Mouse (Mus musculus): ENCODE measurements around the gene Tlr5.

The Tlr5 gene

DNA sequence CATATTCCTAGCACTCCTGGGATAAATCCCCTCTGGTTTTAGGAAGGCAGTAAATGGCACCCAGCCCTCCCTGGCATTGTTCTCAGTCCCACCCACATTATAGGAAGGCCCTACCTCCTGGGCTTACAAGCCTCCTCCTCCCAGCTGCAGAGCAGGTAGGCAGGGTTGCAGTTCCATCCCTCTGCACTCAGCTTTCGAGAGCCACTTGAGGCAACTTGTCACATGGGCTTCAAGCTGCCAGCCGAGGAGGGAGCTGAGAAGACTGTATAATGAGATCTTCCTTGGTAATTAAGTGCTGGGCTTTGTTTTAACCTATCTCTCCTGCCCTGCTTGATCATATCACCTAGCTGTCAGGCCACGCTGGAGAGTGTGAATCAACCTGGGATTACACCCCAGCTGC lies 1.4 kb upstream of the Tlr5 start:
- DNase-seq (ENCODE audit: low read depth, low spot score): no peak

DNA sequence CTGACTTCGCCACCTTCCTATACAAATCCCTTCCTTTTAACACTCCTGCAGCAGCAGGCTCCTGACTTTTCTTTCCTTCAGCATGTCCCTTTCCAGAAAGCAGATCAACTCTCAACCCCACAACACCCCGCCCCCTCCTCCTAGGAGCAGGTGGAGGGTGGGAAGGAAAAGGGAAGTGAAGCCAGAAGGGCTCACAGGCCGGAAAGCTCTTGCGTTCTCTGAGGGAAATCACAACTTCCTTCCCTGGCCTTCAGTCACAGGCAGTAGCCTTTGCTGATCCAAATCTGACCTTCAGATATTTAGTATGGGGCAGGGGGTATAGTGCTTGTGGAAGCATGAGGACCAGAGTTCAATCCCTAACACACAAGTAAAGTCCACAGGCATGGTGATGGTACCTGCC lies 921 bp upstream of the Tlr5 start:
- DNase-seq (ENCODE audit: low read depth, low spot score): no peak

DNA sequence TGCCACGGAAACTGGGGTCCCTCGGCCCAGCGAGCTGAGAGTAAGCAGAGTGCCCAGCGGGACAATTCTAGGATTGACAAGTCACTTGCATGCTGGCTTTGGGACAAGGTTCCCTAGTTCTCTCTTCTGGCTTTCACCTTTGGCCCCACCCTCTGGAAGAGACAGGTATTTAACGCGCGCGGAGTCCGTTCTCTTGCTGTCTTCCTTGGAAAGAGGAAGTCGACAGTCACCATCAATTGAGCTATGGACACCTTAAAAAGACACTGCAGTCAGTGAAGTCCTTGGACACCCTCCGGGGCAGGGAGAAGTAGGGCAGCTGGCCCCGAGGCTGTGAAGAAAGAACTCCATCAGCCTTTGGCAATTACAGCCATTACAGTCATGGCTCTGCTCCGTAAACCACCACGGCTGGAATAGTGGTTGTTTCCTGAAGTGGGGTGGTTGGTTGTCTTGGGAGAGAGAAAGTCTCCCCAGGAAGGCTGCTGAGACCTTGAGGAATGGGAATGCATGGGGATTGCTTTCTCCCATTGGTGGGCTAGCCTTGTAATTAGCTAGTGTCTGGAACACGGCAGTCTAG lies 546 bp downstream of the Tlr5 start:
- no peak for DNase-seq (ENCODE audit: low read depth, low spot score)

- no peak for DNase-seq (ENCODE audit: low read depth, low spot score)
Measured at GRCm38 (mm10) chr1:182956186-182956960, 1.8 kb downstream of the Tlr5 start.

GRCm38 (mm10) chr1:182957001-182957757 lies 2.6 kb downstream of the Tlr5 start:
- DNase-seq (ENCODE audit: low read depth, low spot score): no peak

- no peak for DNase-seq (ENCODE audit: low read depth, low spot score)
Measured at GRCm38 (mm10) chr1:182957826-182958544, 3.4 kb downstream of the Tlr5 start.

DNA sequence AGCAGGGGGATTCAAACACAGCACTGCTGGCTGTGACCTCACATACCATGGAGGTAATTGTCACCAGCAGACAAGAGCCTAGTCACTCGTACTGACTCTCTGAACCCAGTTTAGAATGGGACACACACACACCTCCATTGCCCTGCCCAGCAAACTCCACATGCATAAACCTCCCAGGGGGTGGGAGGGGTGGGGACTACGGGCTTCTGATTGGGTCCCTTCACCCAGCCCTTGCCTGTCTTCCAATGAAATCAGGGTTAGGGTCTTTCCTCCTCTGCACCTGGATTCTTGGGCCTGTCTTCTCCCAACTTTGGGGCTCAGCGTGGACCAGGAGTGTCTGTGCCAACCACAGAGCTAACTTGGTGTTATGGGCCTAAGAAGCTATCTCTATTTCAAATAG lies 4.2 kb downstream of the Tlr5 start:
- no peak for DNase-seq (ENCODE audit: low read depth, low spot score)

DNA sequence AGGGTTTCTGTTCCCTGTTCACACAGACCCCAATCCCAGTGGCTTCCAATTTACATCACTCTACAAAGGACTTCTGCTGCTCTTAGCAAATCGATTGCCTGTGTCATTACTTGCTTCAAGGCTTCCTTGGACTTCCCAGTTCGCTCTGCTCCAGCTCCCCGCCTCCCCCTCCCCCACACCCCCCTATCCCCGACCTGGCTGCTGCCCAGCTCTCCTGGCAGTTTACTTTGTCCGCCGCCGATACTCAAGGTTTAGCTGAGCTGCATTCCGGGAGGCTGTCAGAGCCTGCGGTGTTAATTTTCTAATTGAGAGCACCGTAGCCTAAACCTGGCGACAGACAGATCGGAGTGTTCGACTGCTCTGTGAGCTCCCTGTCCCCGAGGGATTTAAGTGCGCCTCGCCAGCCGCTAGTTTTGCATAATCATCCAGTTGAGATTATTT lies 4.7 kb downstream of the Tlr5 start:
- no peak for DNase-seq (ENCODE audit: low read depth, low spot score)

GRCm38 (mm10) chr1:182959811-182960455 lies 5.3 kb downstream of the Tlr5 start:
- DNase-seq (ENCODE audit: low read depth, low spot score): peak; percentile 64

- DNase-seq (ENCODE audit: low read depth, low spot score): no peak
Measured at GRCm38 (mm10) chr1:182961076-182961475, 6.5 kb downstream of the Tlr5 start.

DNA sequence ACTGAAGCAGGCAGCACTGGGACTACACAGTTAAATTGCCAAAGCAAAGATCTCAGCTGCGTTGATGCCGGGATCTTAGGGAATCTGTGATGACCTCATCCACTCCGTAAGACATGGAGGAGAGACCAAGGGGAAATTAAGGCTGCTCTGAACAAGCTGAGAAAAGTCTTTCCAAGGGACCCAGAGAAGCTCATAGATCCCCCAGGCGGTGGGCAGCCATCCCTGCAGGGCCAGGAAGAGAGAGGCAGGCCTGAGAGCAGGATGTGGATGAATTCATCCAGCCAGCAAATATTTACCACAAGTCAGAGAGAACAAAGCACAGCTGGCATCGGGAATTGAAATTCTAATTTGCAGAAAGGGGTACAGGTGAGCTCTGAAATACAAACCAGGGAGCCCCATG lies 8.7 kb downstream of the Tlr5 start:
- DNase-seq (ENCODE audit: low read depth, low spot score): no peak

- DNase-seq (ENCODE audit: low read depth, low spot score): no peak
Measured at GRCm38 (mm10) chr1:182964855-182965466, 10.4 kb downstream of the Tlr5 start.

DNA sequence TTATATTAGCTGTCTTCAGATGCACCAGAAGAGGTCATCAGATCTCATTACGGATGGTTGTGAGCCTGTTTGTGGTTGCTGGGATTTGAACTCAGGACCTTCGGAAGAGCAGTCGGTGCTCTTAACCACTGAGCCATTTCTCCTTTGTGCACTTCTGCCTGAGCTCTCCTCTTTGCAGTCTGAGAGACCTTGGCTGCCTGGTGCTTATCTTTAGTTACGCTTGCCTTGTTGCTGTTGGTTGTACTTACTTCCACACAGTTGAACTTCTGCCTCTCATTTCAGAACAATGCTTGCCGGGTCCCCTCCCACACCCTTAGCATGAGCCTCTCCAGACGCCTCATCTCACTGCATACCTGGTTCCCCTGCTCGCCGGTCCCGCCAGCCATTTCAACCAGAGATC lies 14.1 kb downstream of the Tlr5 start:
- DNase-seq (ENCODE audit: low read depth, low spot score): no peak

DNA sequence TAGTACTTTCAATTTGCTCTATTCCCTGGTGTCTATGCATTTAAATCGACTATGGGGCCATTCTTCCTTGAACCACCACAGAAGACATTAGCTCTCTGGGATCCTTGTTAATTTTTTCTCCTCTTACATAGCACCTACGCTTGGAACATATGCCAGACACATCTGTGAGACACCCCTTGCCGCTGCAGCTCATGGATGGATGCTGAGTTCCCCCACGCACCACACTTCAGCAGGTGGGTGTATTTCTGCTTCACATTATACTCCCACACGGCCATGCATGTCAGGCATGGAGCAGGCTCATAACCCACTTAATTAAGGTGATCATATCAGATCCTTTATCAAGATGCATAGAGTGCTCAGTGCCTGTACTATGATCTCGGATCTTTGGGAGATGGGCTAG lies 17.7 kb downstream of the Tlr5 start:
- no peak for DNase-seq (ENCODE audit: low read depth, low spot score)

DNA sequence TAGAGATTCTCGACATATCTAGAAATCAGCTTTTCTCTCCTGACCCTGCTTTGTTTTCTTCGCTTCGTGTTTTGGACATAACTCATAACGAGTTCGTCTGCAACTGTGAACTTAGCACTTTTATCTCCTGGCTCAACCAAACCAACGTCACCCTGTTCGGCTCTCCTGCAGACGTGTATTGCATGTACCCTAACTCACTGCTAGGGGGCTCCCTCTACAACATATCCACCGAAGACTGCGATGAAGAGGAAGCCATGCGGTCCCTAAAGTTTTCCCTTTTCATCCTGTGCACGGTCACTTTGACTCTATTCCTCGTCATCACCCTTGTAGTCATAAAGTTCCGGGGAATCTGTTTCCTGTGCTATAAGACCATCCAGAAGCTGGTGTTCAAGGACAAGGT lies 20.2 kb downstream of the Tlr5 start:
- no peak for DNase-seq (ENCODE audit: low read depth, low spot score)

GRCm38 (mm10) chr1:182980702-182981101 lies 26.1 kb downstream of the Tlr5 start:
- DNase-seq (ENCODE audit: low read depth, low spot score): no peak

DNA sequence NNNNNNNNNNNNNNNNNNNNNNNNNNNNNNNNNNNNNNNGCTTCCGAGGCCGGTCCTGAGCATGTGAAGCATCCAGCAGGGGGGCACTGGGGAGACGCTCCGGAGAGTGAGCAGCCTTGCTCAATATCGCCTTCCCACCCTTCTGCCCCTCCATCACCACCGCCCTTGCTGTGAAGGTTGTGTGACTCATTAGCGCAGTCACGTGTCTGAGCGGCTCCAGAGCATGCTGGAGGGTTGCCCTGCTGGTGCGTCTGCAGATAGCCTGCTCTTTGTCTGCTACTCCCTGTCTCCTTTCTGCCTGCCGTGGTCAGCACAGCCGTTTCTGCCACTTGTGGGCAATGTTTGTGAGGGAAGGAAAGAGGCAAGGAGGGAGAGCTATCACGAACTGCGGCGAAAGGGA lies 28.4 kb downstream of the Tlr5 start:
- DNase-seq (ENCODE audit: low read depth, low spot score): peak; percentile 74

DNA sequence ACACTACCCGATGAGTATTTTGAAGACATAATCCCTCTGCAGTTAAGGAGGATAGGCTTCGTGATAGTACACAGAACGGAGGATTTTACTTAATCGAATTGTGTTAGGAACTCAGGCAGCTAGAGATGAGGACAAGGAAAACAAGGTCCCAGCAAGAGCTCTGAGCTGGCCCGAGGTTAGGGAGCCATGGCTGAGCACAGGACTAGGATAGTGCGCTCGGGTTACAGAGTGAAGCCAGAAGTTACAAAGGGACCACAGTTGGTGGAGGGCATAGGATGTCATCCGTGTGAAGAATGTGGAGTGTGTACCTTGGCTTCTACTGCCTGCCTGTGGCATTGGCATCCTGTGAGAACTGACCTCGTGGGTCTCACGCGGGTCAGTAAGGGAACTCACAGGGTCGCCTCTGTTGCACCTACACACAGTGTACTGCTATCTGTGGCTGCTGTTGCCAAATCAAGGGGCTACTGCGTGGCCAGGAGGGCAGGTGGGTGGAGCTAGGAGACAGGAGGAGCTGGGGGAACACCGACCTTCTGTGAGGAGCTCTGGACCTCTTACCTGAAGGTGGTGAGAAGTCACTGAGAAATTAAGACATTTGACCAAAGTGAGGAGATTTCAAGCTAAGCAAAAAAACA lies 29.0 kb downstream of the Tlr5 start:
- DNase-seq (ENCODE audit: low read depth, low spot score): no peak

DNA sequence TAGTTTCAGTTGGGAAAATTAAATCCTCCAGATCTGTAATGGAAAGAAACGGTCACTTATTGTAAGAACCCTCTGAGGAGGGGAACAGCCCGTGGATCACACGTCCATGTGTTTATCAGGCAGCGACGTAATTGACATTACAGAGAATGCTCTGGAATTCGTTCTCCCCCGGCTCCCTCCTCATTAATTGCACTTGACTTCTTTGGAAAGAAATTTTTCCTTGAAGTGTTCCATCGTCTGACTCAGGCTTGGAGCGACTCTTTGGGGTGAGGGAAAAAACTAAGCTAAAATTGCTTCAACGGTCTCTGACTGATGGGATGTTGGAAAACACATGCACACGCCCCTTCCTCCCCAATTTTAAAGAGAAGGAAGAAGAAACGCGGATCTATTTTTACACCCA lies 31.7 kb downstream of the Tlr5 start:
- no peak for DNase-seq (ENCODE audit: low read depth, low spot score)

GRCm38 (mm10) chr1:182986750-182987149 lies 32.2 kb downstream of the Tlr5 start:
- DNase-seq (ENCODE audit: low read depth, low spot score): no peak

DNA sequence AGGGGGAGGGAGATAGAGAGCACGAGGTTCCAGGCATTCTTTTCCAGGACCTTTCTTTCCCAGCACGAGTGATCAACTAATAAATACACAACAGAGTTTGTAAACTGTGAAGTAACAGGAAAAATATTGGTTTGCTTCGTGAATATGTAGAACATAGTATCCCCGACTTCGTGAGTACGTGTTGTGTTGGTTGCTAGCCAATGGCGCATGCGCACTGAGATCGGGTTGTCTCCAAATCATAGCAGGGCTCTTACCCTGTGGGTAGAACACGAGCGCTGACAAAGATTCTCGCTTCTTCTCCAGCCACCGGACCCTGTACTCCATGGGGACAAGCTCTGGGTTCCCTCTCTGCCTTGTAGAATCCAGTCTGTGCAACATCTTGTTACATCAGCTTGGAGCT lies 33.2 kb downstream of the Tlr5 start:
- DNase-seq (ENCODE audit: low read depth, low spot score): no peak

All from CD4-positive helper T cell, adult 2 months (primary cell).